Mouse (Mus musculus) right cerebral cortex, adult 2 months (tissue): ENCODE measurements at regions not wholly inside any gene's neighbourhood (a gene's known extent, or its start where the extent isn't known, plus 50 kb on each side); places are given as distances from the start of the nearest gene placed in this dataset.

Source experiments
- DNase-seq, 2 experiments: peaks; one replicate each; pipeline ENCODE4 v3.0.0; 2021 to 2022; ENCODE audit warnings: low spot score in 2 of 2

GRCm38 (mm10) chr14:11417857-11418256 is 61.3 kb upstream of the Gm3839 start:
- no peak for DNase-seq

GRCm38 (mm10) chr14:11422306-11422705 is 65.8 kb upstream of the Gm3839 start:
- no peak for DNase-seq

GRCm38 (mm10) chr14:11428256-11429240 is 72.0 kb upstream of the Gm3839 start:
- peak; percentile 52 to 59 for DNase-seq

GRCm38 (mm10) chr14:11435166-11435784 is 78.7 kb upstream of the Gm3839 start:
- DNase-seq, result peak; percentile 23 to 46

GRCm38 (mm10) chr14:11438611-11439010 is 82.1 kb upstream of the Gm3839 start:
- no peak for DNase-seq

- no peak for DNase-seq
Measured at GRCm38 (mm10) chr14:11440176-11440575, 83.7 kb upstream of the Gm3839 start.

- no peak for DNase-seq
Measured at GRCm38 (mm10) chr14:11449958-11450357, 93.4 kb upstream of the Gm3839 start.

- no peak for DNase-seq
Measured at GRCm38 (mm10) chr14:11477731-11478130, 75.6 kb upstream of the Ptprg start.

- DNase-seq, result no peak
Measured at GRCm38 (mm10) chr14:11482151-11482550, 71.2 kb upstream of the Ptprg start.

- DNase-seq, result no peak
Measured at GRCm38 (mm10) chr14:11486287-11486686, 67.0 kb upstream of the Ptprg start.

- DNase-seq, result no peak
Measured at GRCm38 (mm10) chr14:11501744-11502143, 51.6 kb upstream of the Ptprg start.

- no peak for DNase-seq
Measured at GRCm38 (mm10) chr14:11503156-11503555, 50.2 kb upstream of the Ptprg start.
